Mouse (Mus musculus): ENCODE data around the gene Gm21731. TPM values are rescaled to one million over a fixed set of nuclear protein-coding genes. Genes with fewer than 3 reads are reported as not detected.
"Not testable (repeated sequence)": the region's sequence is repeated elsewhere in the genome, so short reads cannot be mapped to it uniquely, and the experiment has no call there.

The Gm21731 gene
- polyA plus RNA-seq (2015; fragmentation: Nextera tagmentation; extraction: Ambion mirVana) = not detected in 2 replicates

DNA sequence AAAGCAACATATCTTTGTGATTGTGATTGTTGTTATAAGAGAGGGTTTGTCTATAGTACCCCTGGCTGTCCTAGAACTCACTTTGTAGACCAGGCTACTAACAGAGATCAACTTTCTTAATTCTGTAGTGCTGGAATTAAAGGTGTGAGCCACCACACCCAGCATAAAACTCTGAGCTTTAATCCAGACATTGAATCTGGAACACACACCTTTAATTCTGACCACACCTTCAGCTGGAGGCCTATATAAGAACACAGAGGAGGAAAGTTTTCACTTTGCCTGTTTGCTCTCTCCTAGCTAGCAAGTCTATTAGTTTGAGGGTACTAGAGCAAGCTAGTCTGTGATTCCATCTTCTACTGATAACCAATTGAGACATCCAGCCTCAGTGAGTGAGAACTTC lies at the start of gene Gm21731:
Gm21731 (plus strand) TSS at position 301 of the 400 bp plus-strand sequence.
- H3K4me3 ChIP-seq; H3K4me2 ChIP-seq; ATAC-seq; H3K27ac ChIP-seq; H3K36me3 ChIP-seq (ENCODE audit: poor library complexity, severe bottlenecking); H3K4me1 ChIP-seq; H3K9me3 ChIP-seq (replicated peaks); H3K27me3 ChIP-seq; H3K9ac ChIP-seq: not testable (repeated sequence)

GRCm38 (mm10) chr13:120196189-120196821 lies 42.6 kb upstream of the Gm21731 start:
- H3K9ac ChIP-seq; H3K36me3 ChIP-seq (ENCODE audit: poor library complexity, severe bottlenecking); ATAC-seq; H3K4me2 ChIP-seq; H3K27ac ChIP-seq; H3K4me3 ChIP-seq; H3K4me1 ChIP-seq; H3K27me3 ChIP-seq; H3K9me3 ChIP-seq (replicated peaks): not testable (repeated sequence)
- WGBS = 85% methylated on average over 7 of the region's 8 CpGs

DNA sequence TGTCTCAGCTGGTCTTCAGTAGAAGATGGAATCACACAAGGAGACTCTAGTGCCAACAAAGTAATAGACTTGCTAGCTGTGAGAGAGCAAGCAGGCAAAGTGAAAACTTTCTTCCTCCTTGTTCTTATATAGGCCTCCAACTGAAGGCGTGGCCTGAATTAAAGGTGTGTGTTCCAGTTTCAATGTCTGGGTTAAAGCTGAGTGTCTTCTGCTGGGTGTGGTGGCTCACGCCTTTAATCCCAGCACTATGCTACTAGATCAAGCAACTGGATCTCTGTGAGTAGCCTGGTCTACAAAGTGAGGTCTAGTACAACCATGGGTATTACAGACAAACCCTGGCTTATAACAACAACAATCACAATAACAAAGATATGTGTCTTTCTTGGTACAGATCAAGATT lies 23.1 kb upstream of the Gm21731 start, which contains the start of gene Gm21762:
Gm21762 (minus strand) TSS at position 101 of the 400 bp plus-strand sequence.
- H3K4me2 ChIP-seq; H3K9me3 ChIP-seq (replicated peaks); ATAC-seq; H3K9ac ChIP-seq; H3K4me1 ChIP-seq; H3K36me3 ChIP-seq (ENCODE audit: poor library complexity, severe bottlenecking); H3K27ac ChIP-seq; H3K4me3 ChIP-seq; H3K27me3 ChIP-seq: not testable (repeated sequence)
- no CpG with 5 or more reads among the region's 2 CpGs for WGBS

- 86% methylated on average over 5 of the region's 5 CpGs for WGBS
- not testable (repeated sequence) for H3K27ac ChIP-seq; ATAC-seq; H3K4me3 ChIP-seq; H3K9me3 ChIP-seq (replicated peaks); H3K9ac ChIP-seq; H3K36me3 ChIP-seq (ENCODE audit: poor library complexity, severe bottlenecking); H3K4me2 ChIP-seq; H3K4me1 ChIP-seq; H3K27me3 ChIP-seq
These were observed 18.0 kb upstream of the Gm21731 start for GRCm38 (mm10) chr13:120220922-120221321.

GRCm38 (mm10) chr13:120223012-120223659 lies 15.8 kb upstream of the Gm21731 start:
- H3K4me3 ChIP-seq; H3K9me3 ChIP-seq (replicated peaks); H3K4me1 ChIP-seq; H3K27me3 ChIP-seq; H3K36me3 ChIP-seq (ENCODE audit: poor library complexity, severe bottlenecking); H3K4me2 ChIP-seq; H3K9ac ChIP-seq; ATAC-seq; H3K27ac ChIP-seq: not testable (repeated sequence)
- 94% methylated on average over 16 of the region's 25 CpGs for WGBS

GRCm38 (mm10) chr13:120231798-120232197 lies 7.1 kb upstream of the Gm21731 start:
- not testable (repeated sequence) for H3K9me3 ChIP-seq (replicated peaks); H3K4me1 ChIP-seq; H3K27ac ChIP-seq; H3K36me3 ChIP-seq (ENCODE audit: poor library complexity, severe bottlenecking); H3K9ac ChIP-seq; H3K4me3 ChIP-seq; H3K4me2 ChIP-seq; H3K27me3 ChIP-seq
- peak; percentile 55; the same call in 1 of the 2 replicates for ATAC-seq
- 93% methylated on average over 17 of the region's 17 CpGs for WGBS

DNA sequence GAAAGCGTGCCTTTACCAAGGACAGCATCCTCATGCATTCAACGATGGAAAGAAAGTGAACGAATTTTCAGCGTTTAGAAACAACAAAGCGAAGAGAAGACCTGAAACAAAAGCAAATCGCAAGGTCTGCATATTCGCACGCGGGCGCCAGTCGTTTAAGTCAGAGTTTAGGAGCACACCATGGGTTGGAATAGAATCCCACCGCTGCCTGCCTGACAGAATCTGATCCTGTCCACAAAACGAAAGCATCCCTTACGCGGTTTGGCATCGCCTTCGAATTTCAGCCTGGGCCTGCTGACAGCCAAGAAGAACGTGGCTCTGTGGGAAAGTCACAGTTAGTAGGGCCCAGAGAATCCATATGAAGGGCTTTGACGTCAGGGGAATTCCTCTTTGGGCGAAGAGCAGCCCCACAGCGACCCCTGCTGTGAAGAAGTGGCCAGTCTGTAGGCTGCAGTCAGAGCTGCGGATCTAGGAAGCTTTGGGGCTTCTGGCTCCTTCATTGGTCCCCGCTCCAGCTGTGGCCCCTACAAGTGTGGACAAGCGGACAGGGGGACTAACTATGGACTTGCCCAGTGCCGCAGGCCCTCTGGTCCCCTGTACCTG lies 6.4 kb upstream of the Gm21731 start:
- not testable (repeated sequence) for H3K4me1 ChIP-seq; H3K36me3 ChIP-seq (ENCODE audit: poor library complexity, severe bottlenecking); H3K9me3 ChIP-seq (replicated peaks); H3K27ac ChIP-seq; H3K27me3 ChIP-seq; H3K4me3 ChIP-seq; H3K4me2 ChIP-seq; ATAC-seq; H3K9ac ChIP-seq
- WGBS = 79% methylated on average over 13 of the region's 25 CpGs

DNA sequence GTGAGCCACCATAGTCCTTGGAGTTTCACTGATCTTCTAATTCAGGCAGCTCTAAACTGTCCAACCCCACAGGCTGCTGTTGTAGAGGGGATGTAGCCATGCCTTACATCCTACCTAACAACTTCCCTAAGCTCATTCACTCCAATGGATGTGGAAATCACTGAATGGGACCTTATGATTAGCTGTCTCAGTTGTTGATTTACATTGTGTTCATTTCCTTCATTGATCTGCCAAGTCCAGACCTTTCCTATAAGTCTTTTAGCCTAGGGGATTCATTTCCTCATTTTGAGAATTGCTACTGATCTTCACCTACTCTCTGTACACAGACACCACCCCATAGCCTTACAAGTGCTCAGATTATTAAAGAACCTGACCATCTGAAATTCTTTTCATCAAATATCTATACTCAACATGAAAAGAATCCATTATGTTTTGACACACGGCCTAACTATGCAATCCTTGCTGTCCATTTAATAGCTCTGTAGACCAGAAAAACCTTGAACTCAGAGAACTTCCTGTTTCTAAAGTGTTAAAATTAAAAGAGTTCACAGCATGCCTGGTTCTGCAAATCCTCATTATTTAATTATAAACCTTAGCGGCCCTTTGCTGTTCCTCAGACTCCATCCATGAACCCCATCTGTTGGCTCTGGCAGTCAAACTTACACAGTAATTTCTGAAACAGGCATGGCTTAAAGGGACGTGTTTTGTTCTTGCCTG lies 12.5 kb downstream of the Gm21731 start:
- ATAC-seq, H3K27me3 ChIP-seq: not testable (repeated sequence)
- 81% methylated on average over 2 of the region's 3 CpGs for WGBS

GRCm38 (mm10) chr13:120258817-120259658 lies 20.1 kb downstream of the Gm21731 start:
- not testable (repeated sequence) for H3K9me3 ChIP-seq (replicated peaks); H3K9ac ChIP-seq; H3K4me3 ChIP-seq; H3K4me1 ChIP-seq; H3K4me2 ChIP-seq; H3K36me3 ChIP-seq (ENCODE audit: poor library complexity, severe bottlenecking); ATAC-seq; H3K27me3 ChIP-seq; H3K27ac ChIP-seq
- WGBS = 92% methylated on average over 3 of the region's 3 CpGs

More for the DNA sequence above, 12.5 kb downstream of the Gm21731 start:
- H3K4me2 ChIP-seq; H3K9ac ChIP-seq; H3K9me3 ChIP-seq (replicated peaks); H3K36me3 ChIP-seq (ENCODE audit: poor library complexity, severe bottlenecking); H3K4me1 ChIP-seq; H3K27ac ChIP-seq; H3K4me3 ChIP-seq: not testable (repeated sequence)

DNA sequence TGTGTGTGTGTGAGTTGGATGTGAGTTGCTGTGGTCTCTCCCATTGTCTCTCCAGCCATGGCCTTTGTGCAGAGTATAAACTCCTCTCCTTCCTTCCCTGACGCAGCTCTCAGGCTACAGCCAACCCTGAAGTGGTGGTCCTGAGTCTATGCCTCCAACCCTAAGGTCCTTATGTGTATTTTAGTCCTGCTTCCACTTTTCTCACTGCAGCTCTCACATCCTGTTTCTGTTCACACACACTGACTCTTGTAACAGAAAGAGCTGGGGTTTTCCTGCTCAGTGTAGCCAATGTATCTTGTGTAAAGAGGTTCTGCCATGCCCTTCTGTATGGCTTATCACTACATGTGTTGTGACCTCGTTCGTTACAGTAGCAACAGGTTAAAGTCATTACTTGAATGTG lies 20.8 kb downstream of the Gm21731 start:
- not testable (repeated sequence) for H3K9ac ChIP-seq; H3K4me3 ChIP-seq; ATAC-seq; H3K4me2 ChIP-seq; H3K4me1 ChIP-seq; H3K27me3 ChIP-seq; H3K27ac ChIP-seq; H3K36me3 ChIP-seq (ENCODE audit: poor library complexity, severe bottlenecking); H3K9me3 ChIP-seq (replicated peaks)
- WGBS = 73% methylated on average over 3 of the region's 3 CpGs

DNA sequence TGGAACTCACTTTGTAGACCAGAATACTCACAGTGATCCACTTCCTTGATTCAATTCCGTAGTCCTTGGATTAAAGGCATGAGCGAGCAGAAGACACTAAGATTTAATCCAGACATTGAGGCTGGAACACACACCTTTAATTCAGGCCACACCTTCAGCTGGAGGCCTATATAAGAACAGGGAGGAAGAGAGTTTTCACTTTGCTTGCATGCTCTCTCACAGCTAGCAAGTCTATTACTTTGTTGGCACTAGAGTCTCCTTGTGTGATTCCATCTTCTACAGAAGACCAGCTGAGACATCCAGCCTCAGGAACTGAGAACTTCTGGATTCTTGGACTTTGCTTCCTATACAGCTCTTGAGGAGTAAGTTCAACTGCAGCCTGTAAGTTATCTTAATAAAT lies 24.0 kb downstream of the Gm21731 start, which contains the start of gene AF067061:
AF067061 (plus strand) TSS at position 245 of the 400 bp plus-strand sequence.
- not testable (repeated sequence) for H3K4me3 ChIP-seq; H3K4me1 ChIP-seq; H3K27ac ChIP-seq; H3K9me3 ChIP-seq (replicated peaks); ATAC-seq; H3K9ac ChIP-seq; H3K36me3 ChIP-seq (ENCODE audit: poor library complexity, severe bottlenecking); H3K4me2 ChIP-seq; H3K27me3 ChIP-seq
- 90% methylated on average over 2 of the region's 2 CpGs for WGBS

Measured in forebrain, embryonic 13.5 days (tissue).